Mouse (Mus musculus) spleen, adult 2 months (tissue): ENCODE results near the gene Ptch2.

ENCODE experiments used
- CTCF ChIP-seq: fragments of 200-500 bp; IDR thresholded peaks from 2 replicates; pipeline ENCODE4 v1.5.1; 2011; ENCODE audit warnings: mild to moderate bottlenecking, inconsistent platforms; ENCODE audit not compliant: insufficient read depth, insufficient read length, insufficient replicate concordance; ENCODE audit errors: extremely low read depth
- POLR2A ChIP-seq: fragments of 200-500 bp; IDR thresholded peaks from 2 replicates; pipeline ENCODE4 v1.6.1; 2011; ENCODE audit warnings: low read depth, low read length, inconsistent platforms

DNA sequence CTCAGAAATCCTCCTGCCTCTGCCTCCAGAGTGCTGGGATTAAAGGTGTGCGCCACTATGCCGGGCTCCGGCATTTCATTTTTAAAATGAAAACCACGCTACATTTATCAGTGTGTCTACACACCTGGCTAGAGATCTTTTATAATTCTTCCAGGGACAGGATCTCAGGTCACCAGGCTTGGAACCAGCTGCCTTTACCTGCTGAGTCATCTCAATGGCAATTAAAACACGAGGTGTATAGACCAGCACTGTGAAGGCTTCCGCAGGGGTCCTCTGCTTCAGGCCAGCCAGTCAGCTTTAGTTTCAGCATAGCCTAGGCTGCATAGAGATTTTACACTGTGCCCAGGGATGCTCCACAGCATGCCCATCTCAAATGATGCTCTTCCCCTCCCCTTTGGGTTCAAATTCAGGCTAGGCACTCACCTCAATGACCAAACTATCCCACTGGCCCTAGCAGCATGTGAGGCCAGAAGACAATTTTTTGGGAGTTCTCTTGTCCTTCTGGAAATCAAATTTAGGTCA lies 54.4 kb downstream of the Ptch2 start:
- TF ChIP-seq CTCF (no peak), POLR2A (no peak)
